Mouse (Mus musculus) lung, adult 2 months (tissue): ENCODE results near the gene Slc16a5. TPM values are rescaled to one million over a fixed set of nuclear protein-coding genes. Genes with fewer than 3 reads are reported as not detected.

ENCODE experiments used
- DNase-seq: peaks from one replicate; pipeline ENCODE4 v3.0.0; 2022
- H3K4me1 ChIP-seq: fragments of 200-500 bp; 2 replicates; pipeline ENCODE4 v1.6.1; 2011; ENCODE audit warnings: low read length; ENCODE audit not compliant: control insufficient read depth, insufficient read depth
- H3K4me3 ChIP-seq: fragments of 200-500 bp; replicated peaks from 2 replicates; pipeline ENCODE3; 2011; ENCODE audit warnings: low read depth, mild to moderate bottlenecking, control low read depth, low read length; ENCODE audit errors: extremely low read depth
- CTCF ChIP-seq: fragments of 200-500 bp; IDR thresholded peaks from 2 replicates; pipeline ENCODE4 v1.5.1; 2011; ENCODE audit warnings: mild to moderate bottlenecking, low read length, control low read depth; ENCODE audit not compliant: insufficient read depth
- POLR2A ChIP-seq: fragments of 200-500 bp; IDR thresholded peaks from 2 replicates; pipeline ENCODE4 v1.6.1; 2011; ENCODE audit warnings: low read depth, mild to moderate bottlenecking, control low read depth, low read length, borderline replicate concordance; ENCODE audit errors: extremely low read depth
- WGBS: fragments of 180-500 bp; shearing (Covaris S2); methylation state at CpG from one replicate; pipeline ENCODE4 v1.1.7; 2018; 5-methylcytosine and 5-hydroxymethylcytosine counted together
- polyA plus RNA-seq: library from polyadenylated mRNA; depleted of rRNA; stranded (reverse); fragments of >200 nt; gene quantifications from 2 replicates; pipeline ENCODE4 v1.2.3, GENCODE M21; 2012; rRNA removed

Slc16a5 gene
- polyA plus RNA-seq: 0.80 and 0.95 TPM in 2 replicates

DNA sequence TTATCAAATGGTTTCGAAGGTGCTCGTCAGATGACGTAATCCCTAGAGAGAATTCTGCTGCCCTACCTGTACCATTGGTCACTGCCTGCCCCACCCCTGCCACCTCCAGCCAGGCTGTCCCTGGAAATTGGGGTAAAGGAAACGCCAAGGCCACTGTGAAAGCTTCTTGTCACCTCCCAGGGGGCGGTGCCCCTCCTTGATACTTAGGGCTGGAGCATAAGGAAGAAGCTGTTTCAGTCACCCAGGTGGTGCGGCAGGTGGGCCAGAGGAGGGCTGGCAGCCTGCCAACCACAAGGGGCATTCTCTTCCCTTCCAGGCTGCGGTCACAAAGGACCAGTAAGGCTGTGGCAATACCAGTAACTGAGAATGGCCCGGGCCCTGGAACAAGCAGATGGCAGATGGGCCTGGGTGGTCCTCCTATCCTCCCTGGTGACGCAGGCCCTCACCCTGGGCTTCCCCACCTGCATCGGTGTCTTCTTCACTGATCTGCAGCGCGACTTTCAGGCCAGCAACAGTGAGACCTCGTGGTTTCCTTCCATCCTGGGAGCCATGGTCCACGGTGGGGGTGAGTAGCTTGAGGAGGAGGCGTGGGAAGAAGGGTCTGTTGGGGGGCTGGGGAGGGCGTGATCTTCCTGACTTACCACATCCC lies at the start of gene Slc16a5:
Slc16a5 (plus strand) TSS at position 232 of the 649 bp plus-strand sequence.
- 69% methylated on average over 16 of the region's 16 CpGs for WGBS
- no peak within 1 kb of the TSS for H3K4me3 ChIP-seq
- no peak for DNase-seq
- no peaks in the 10 kb centered on the region for H3K4me1 ChIP-seq
- TF ChIP-seq CTCF: no peak
- no peak for TF ChIP-seq POLR2A

DNA sequence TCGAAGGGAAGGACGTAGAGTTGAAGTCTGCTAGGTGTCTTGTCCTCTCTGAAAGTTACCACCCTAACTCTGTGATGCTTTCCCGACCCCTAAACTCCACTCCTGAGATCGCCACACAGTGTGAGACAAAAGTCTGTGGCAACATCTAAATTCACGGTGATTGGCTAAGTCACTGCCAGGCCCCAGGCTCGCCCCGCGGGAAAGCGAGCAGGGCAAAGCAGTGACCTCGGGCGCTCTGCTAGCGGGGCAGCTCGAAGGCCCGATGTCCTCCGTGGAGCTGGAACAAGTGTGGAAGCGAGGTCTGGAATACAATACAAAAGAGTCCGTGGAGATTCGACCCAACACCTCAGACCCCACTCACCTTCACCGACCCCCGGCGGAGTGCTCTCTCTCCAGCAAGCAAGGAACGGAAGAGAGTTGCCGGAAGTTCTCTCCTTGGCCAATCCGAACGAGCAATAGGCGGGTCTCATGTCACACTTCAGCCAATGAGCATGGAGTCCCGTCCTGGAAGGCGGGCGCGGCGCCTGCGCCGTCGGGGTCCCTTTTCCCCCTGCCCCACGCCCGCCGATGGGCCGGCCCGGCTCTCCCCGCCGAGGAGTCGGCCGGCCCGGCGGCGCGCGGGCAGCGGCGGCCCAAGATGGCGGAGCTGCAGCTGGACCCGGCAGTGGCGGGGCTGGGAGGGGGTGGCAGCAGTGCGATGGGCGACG lies 42.6 kb upstream of the Slc16a5 start, which contains the start of the genes Atp5h and Kctd2:
Atp5h (minus strand) TSS at position 432 of the 707 bp plus-strand sequence.
Kctd2 (plus strand) TSS at position 598 of the 707 bp plus-strand sequence.
- Histone ChIP-seq H3K4me3 (peak within 1 kb of the TSS; percentile 87), H3K4me1 (peaks cover 9% of the 10 kb centered on the region)
- TF ChIP-seq POLR2A (peak; percentile 76; the same call in 1 of the 2 replicates), CTCF (no peak)
- under 1% methylated on average over 56 of the region's 56 CpGs for WGBS
- peak; percentile 91 for DNase-seq

DNA sequence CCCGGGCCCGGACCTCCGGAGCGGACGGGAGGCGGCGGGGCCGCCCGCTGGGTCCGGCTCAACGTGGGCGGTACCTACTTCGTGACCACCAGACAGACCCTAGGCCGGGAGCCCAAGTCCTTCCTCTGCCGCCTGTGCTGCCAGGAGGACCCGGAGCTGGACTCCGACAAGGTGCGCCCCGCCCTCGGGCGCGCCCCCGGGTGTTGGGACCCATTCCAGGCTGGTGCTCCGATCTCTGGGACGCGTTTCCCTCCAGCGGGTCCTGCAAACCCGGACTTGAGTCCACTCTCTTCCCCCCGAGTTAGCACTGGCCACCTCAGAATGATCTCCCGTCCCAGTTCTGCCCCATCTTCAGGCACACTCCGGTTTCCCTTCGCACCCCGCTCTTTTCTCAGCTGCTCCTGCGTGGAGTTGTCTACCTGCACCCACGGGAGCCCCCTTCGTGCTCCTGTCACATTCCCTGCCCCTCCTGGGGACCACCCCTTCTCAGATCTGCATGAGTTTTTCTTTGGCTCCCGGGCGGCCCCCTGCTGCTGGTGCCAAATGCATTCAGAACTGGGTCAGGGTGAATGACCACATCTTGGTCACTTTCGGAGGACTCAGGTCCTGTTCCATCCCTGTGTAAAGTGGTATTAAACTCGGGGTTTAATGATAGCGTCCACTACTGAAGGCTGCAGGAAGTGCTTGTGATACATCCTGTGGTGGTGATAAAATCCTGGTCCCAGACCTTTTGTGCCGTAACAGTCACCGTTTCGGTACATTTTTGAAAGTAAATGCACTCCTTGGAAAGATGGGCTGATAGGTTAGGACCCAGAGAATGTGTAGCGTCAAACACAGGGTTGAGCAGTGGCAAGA lies 41.7 kb upstream of the Slc16a5 start:
- 1% methylated on average over 45 of the region's 45 CpGs for WGBS
- TF ChIP-seq CTCF (no peak), POLR2A (no peak)
- Histone ChIP-seq H3K4me1 (peaks cover 9% of the 10 kb centered on the region), H3K4me3 (peak overlapping the region; percentile 74)
- DNase-seq: peak; percentile 73

DNA sequence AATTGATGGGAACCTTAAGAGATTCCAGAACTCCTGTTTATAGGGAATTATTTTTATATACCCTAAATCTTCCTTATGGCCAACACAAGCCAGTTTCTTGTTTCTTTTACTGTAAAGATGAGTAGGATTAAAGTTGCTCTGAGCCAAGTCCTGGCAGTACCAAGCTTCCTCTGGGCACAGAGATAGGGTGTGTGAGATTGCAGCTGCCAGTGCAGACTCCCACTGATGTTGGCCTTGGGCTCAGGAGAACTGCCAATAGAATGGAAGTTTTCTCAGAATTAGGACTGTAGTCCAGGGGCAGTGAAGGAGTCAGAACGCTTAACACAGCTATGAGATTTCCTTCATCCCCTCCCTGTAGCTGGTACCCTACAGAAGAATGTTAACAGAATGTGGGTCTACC lies 40.9 kb upstream of the Slc16a5 start:
- TF ChIP-seq POLR2A: no peak
- TF ChIP-seq CTCF: no peak
- Histone ChIP-seq H3K4me3 (no peak overlapping the region), H3K4me1 (peaks cover 9% of the 10 kb centered on the region)
- no peak for DNase-seq
- WGBS: 43% methylated on average over 1 of the region's 1 CpGs

DNA sequence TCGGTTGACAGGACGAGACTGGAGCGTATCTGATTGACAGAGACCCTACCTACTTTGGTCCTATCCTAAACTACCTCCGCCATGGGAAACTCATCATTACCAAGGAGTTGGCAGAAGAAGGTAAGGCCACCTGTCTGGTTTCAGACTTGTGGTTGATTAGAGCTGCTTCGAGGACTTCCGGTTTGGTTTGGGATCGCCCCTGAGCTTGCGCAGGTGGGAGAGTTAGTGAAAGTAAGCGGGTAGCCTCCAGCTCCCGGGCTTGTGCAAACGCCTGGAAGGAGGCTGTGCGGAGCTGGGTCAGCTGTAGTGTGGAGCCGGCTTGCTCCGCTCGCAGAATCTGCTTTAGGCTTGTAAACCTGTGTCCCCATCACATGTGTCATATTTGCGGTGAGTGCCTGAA lies 40.3 kb upstream of the Slc16a5 start:
- DNase-seq: no peak
- 86% methylated on average over 16 of the region's 16 CpGs for WGBS
- TF ChIP-seq POLR2A (no peak), CTCF (no peak)
- Histone ChIP-seq H3K4me1 (peaks cover 9% of the 10 kb centered on the region), H3K4me3 (no peak overlapping the region)

DNA sequence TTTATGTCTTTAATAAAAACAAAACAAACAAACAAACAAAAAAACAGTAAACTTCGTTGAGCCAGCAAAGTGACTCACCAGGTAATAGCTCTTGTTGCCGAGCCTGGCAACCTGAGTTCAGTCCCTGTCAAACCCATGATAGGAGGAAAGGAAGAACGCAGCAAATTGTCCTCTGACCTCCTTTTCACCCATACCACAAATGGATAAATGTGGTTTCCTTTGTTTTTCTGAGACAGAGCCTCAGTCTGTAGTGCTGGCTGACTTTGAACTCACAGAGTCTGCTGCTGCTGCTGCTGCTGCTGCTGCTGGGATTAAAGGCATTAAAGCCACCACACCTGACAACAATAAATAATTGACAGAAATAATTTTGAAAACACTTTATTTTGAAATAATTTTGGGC lies 39.2 kb upstream of the Slc16a5 start:
- 80% methylated on average over 3 of the region's 3 CpGs for WGBS
- DNase-seq: no peak
- H3K4me1 ChIP-seq: peaks cover 16% of the 10 kb centered on the region
- TF ChIP-seq CTCF (no peak), POLR2A (no peak)
- no peak overlapping the region for H3K4me3 ChIP-seq

DNA sequence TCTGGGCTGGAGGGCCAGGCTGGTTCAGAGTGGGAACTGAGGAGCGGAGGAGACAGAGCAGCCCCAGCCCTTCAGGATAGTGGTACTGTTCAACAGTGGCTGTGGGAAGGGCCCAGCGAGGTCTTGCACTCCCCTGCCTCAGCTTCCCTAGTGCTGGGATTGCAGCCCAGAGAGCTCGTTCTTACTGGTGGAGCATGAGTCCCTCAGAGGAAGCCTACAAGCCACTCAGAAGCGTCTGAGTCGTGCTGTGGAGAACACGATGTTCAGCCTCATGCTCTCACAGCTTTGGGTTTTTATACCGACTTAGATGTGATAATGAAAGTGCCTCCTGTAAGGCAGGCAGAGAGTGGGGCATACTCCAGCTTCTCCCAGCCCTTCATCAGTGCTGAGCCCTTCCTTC lies 37.6 kb upstream of the Slc16a5 start:
- H3K4me3 ChIP-seq: no peak overlapping the region
- TF ChIP-seq CTCF (no peak), POLR2A (no peak)
- no peak for DNase-seq
- 85% methylated on average over 7 of the region's 7 CpGs for WGBS
- peaks cover 12% of the 10 kb centered on the region for H3K4me1 ChIP-seq

DNA sequence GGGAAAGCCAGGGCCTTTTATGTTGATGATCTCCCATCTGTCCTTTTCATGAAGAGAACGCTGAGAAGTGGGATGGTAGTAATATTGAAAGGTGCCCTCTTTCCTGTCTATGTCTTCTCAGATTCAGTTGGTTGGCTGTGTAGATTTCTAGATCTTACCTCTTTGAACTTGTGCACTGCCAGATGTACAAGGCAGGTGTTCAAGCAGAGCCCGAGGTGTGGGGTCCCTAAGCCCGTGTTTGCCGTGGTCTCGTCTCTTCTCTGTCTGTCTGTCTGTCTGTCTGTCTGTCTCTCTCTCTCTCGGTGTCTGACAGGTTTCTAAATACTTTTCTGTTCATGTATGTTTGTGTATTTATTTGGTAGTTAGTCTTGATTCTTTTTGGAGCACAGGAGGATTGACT lies 36.6 kb upstream of the Slc16a5 start:
- WGBS: 83% methylated on average over 6 of the region's 6 CpGs

More for the DNA sequence above, 36.6 kb upstream of the Slc16a5 start:
- TF ChIP-seq POLR2A (no peak), CTCF (no peak)
- H3K4me3 ChIP-seq: no peak overlapping the region
- H3K4me1 ChIP-seq: peaks cover 12% of the 10 kb centered on the region
- no peak for DNase-seq
